Mouse (Mus musculus): ENCODE measurements at regions not wholly inside any gene's neighbourhood (a gene's known extent, or its start where the extent isn't known, plus 50 kb on each side); places are given as distances from the start of the nearest gene placed in this dataset.

DNA sequence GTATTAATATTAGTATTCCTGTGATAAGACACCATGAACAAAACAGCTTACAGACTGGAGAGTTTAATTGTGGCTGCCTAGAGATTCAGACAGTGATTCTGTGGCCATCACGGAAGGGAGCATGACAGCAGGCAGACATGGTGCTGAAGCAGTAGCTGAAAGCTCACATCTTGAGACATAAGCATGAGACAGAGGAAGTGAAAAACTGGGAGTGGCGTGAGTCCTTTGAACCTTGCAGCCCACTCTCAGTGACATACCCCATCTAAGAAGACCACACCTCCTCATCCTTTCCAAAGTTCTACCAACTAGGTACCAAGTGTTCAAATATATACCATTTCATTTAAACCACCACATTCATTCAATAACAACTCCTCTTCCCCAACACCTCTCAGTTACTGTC lies 208.0 kb upstream of the Meis1 start:
- TF ChIP-seq CTCF (IDR thresholded peaks at IDR 0.05; ENCODE audit: extremely low read depth, insufficient read depth, low read length): no peak
- TF ChIP-seq POLR2A (IDR thresholded peaks at IDR 0.05; ENCODE audit: extremely low read depth, insufficient read depth, low read length): no peak

Data from cortical plate, adult 2 months (tissue).